Mouse (Mus musculus) kidney, adult 2 months (tissue): ENCODE data around the gene Rpp38. TPM values are rescaled to one million over a fixed set of nuclear protein-coding genes. Genes with fewer than 3 reads are reported as not detected.

ENCODE experiments used
- DNase-seq: peaks from one replicate; pipeline ENCODE4 v3.0.0; 2021
- H3K27ac ChIP-seq: fragments of 200-500 bp; 2 replicates; pipeline ENCODE4 v1.5.1; 2012; ENCODE audit warnings: low read depth, low read length, control low read depth, inconsistent platforms; ENCODE audit not compliant: insufficient read depth
- H3K27me3 ChIP-seq: fragments of 200-500 bp; replicated peaks from 2 replicates; pipeline ENCODE4 v1.6.1; 2012; ENCODE audit warnings: mild to moderate bottlenecking, moderate library complexity, low read length, inconsistent platforms; ENCODE audit not compliant: control insufficient read depth, insufficient read depth
- H3K36me3 ChIP-seq: fragments of 200-500 bp; 2 replicates; pipeline ENCODE4 v1.6.1; 2012; ENCODE audit warnings: mild to moderate bottlenecking, moderate library complexity, low read length, inconsistent platforms; ENCODE audit not compliant: control insufficient read depth, insufficient read depth
- H3K4me1 ChIP-seq: fragments of 200-500 bp; 2 replicates; pipeline ENCODE4 v1.6.1; 2011; ENCODE audit warnings: low read length; ENCODE audit not compliant: control insufficient read depth, insufficient read depth
- H3K4me3 ChIP-seq: fragments of 200-500 bp; 2 replicates; pipeline ENCODE4 v1.5.1; 2011; ENCODE audit warnings: mild to moderate bottlenecking, low read depth, low read length, control low read depth; ENCODE audit not compliant: insufficient read depth
- CTCF ChIP-seq: fragments of 200-500 bp; conservative IDR thresholded peaks from 2 replicates; pipeline ENCODE4 v1.5.1; 2011; ENCODE audit warnings: low read depth, mild to moderate bottlenecking, control low read depth, low read length, moderate library complexity, mixed read lengths; ENCODE audit not compliant: insufficient read depth, insufficient read length
- POLR2A ChIP-seq: fragments of 200-500 bp; IDR thresholded peaks from one replicate; pipeline ENCODE4 v1.6.1; 2011; ENCODE audit warnings: low read depth, low read length, control low read depth
- WGBS: fragments of 180-500 bp; shearing (Covaris S2); methylation state at CpG from one replicate; pipeline ENCODE4 v1.1.7; 2018; 5-methylcytosine and 5-hydroxymethylcytosine counted together
- polyA plus RNA-seq: library from polyadenylated mRNA; depleted of rRNA; stranded (reverse); fragments of >200 nt; gene quantifications from 2 replicates; pipeline ENCODE4 v1.2.3, GENCODE M21; 2012

Gene Rpp38
- polyA plus RNA-seq, 1 experiment: 3.7 TPM

GRCm38 (mm10) chr2:3326547-3326946, 5.9 kb downstream of the Rpp38 start:
- no peak overlapping the region for H3K27ac ChIP-seq
- no peak for DNase-seq
- H3K36me3 ChIP-seq: peaks cover 2% of the 10 kb centered on the region
- no peak overlapping the region for H3K4me3 ChIP-seq
- H3K4me1 ChIP-seq: 0 out of 2 replicates have a peak, but pooled peaks cover 5% of the 10 kb centered on the region
- no peaks in the 10 kb centered on the region for H3K27me3 ChIP-seq
- TF ChIP-seq CTCF (no peak), POLR2A (no peak)
- whole genome bisulfite sequencing: 81% methylated on average over 1 of the region's 1 CpGs

GRCm38 (mm10) chr2:3324381-3325130, 7.9 kb downstream of the Rpp38 start:
- Histone ChIP-seq H3K4me1 (no peaks in the 10 kb centered on the region), H3K27ac (no peak overlapping the region), H3K27me3 (no peaks in the 10 kb centered on the region), H3K36me3 (peaks cover 2% of the 10 kb centered on the region), H3K4me3 (no peak overlapping the region)
- no peak for TF ChIP-seq CTCF
- TF ChIP-seq POLR2A: no peak
- 96% methylated on average over 7 of the region's 7 CpGs for WGBS
- DNase-seq: no peak

GRCm38 (mm10) chr2:3323132-3323531, 9.3 kb downstream of the Rpp38 start:
- no peak for DNase-seq
- 76% methylated on average over 2 of the region's 2 CpGs for WGBS
- peaks cover 2% of the 10 kb centered on the region for H3K36me3 ChIP-seq
- no peak overlapping the region for H3K4me3 ChIP-seq
- H3K27ac ChIP-seq: no peak overlapping the region
- TF ChIP-seq CTCF: no peak
- TF ChIP-seq POLR2A: no peak
- H3K4me1 ChIP-seq: no peaks in the 10 kb centered on the region
- H3K27me3 ChIP-seq: no peaks in the 10 kb centered on the region

GRCm38 (mm10) chr2:3305426-3306025, 26.9 kb downstream of the Rpp38 start:
- H3K36me3 ChIP-seq: no peaks in the 10 kb centered on the region
- no peak overlapping the region for H3K27ac ChIP-seq
- H3K4me3 ChIP-seq: no peak overlapping the region
- TF ChIP-seq CTCF: no peak
- TF ChIP-seq POLR2A: no peak
- no peaks in the 10 kb centered on the region for H3K27me3 ChIP-seq
- H3K4me1 ChIP-seq: no peaks in the 10 kb centered on the region
- DNase-seq: peak; percentile 41
- 32% methylated on average over 3 of the region's 3 CpGs for WGBS

- Histone ChIP-seq H3K27ac (no peak overlapping the region), H3K4me3 (no peak overlapping the region), H3K27me3 (no peaks in the 10 kb centered on the region), H3K36me3 (no peaks in the 10 kb centered on the region), H3K4me1 (no peaks in the 10 kb centered on the region)
- no peak for DNase-seq
- WGBS: 95% methylated on average over 7 of the region's 7 CpGs
- TF ChIP-seq CTCF: no peak
- TF ChIP-seq POLR2A: no peak
Measured at GRCm38 (mm10) chr2:3295826-3296225, 36.6 kb downstream of the Rpp38 start.

GRCm38 (mm10) chr2:3292170-3292569, 40.3 kb downstream of the Rpp38 start:
- Histone ChIP-seq H3K4me3 (no peak overlapping the region), H3K36me3 (no peaks in the 10 kb centered on the region), H3K27me3 (no peaks in the 10 kb centered on the region), H3K27ac (no peak overlapping the region), H3K4me1 (no peaks in the 10 kb centered on the region)
- no peak for DNase-seq
- TF ChIP-seq POLR2A: no peak
- no peak for TF ChIP-seq CTCF
- WGBS: 93% methylated on average over 1 of the region's 1 CpGs

- DNase-seq: no peak
- H3K4me3 ChIP-seq: no peak overlapping the region
- no peaks in the 10 kb centered on the region for H3K36me3 ChIP-seq
- TF ChIP-seq POLR2A (no peak), CTCF (no peak)
- no peaks in the 10 kb centered on the region for H3K27me3 ChIP-seq
- no peak overlapping the region for H3K27ac ChIP-seq
- H3K4me1 ChIP-seq: no peaks in the 10 kb centered on the region
- WGBS: 64% methylated on average over 1 of the region's 1 CpGs
Measured at GRCm38 (mm10) chr2:3289581-3289980, 42.9 kb downstream of the Rpp38 start.
